Mouse (Mus musculus) central nervous system, embryonic 11.5 days (tissue): ENCODE results near the gene Gm28042. TPM values are rescaled to one million over a fixed set of nuclear protein-coding genes. Genes with fewer than 3 reads are reported as not detected.

Source experiments
- polyA plus RNA-seq: library from polyadenylated mRNA; depleted of rRNA; stranded (reverse); fragments of >200 nt; gene quantifications from 2 replicates; pipeline ENCODE4 v1.2.3, GENCODE M21; 2012; rRNA removed

Gene Gm28042
- polyA plus RNA-seq, result 14.9 and 17.6 TPM in 2 replicates

GRCm38 (mm10) chr2:120026984-120027949 lies at the start of gene Gm28042, which contains the start of gene Jmjd7:
TSS of gene Gm28042 (plus strand) at chr2:120027493.
TSS of gene Jmjd7 (plus strand) at chr2:120027483.

GRCm38 (mm10) chr2:120032726-120033467 lies 5.6 kb downstream of the Gm28042 start, which contains the start of gene Pla2g4b:
TSS of gene Pla2g4b (plus strand) at chr2:120033417.

Other genes starting within 250 kb of the Gm28042 start
- 23.3 and 29.2 TPM in 2 replicates for gene Rpap1, start 240.0 kb upstream of the Gm28042 start, polyA plus RNA-seq
- gene Tyro3, start 229.8 kb upstream of the Gm28042 start, polyA plus RNA-seq, result 32.1 and 32.4 TPM in 2 replicates
- 19.9 and 26.0 TPM in 2 replicates for gene Mga, start 130.3 kb upstream of the Gm28042 start, polyA plus RNA-seq
- 14.1 and 18.6 TPM in 2 replicates for gene Mapkbp1, start 54.8 kb upstream of the Gm28042 start, polyA plus RNA-seq
- 15.8 and 20.1 TPM in 2 replicates for gene Jmjd7, start within 50 bp of the Gm28042 start, polyA plus RNA-seq
- gene Pla2g4b, start 5.9 kb downstream of the Gm28042 start, polyA plus RNA-seq, result 22.5 and 25.5 TPM in 2 replicates
- gene Ehd4, start 127.1 kb downstream of the Gm28042 start, polyA plus RNA-seq, result 10.2 and 11.3 TPM in 2 replicates
- gene Pla2g4e, start 217.8 kb downstream of the Gm28042 start, polyA plus RNA-seq, result 0.04 and 0.17 TPM in 2 replicates